Mouse (Mus musculus): Measurements from ENCODE around the gene Cryzl2. TPM values are rescaled to one million over a fixed set of nuclear protein-coding genes. Genes with fewer than 3 reads are reported as not detected.

The Cryzl2 gene
- total and polyA plus RNA-seq, 2 experiments from 2014 or later: 38.1 to 45.7 TPM

- 27% methylated on average over 6 of the region's 6 CpGs for WGBS
- no peak for ATAC-seq (ENCODE audit: insufficient read depth, low read depth)
- no peaks in the 10 kb centered on the region for H3K27me3 ChIP-seq (ENCODE audit: control insufficient read depth, insufficient read depth, low read length)
- no peak overlapping the region for H3K4me2 ChIP-seq (ENCODE audit: low read depth, low read length)
- H3K4me3 ChIP-seq (ENCODE audit: low read depth, low read length): no peak overlapping the region
- TF ChIP-seq EP300 (IDR thresholded peaks at IDR 0.05; ENCODE audit: low read depth) (no peak), CTCF (IDR thresholded peaks at IDR 0.05; ENCODE audit: low read depth) (no peak)
- DNase-seq (ENCODE audit: low spot score): no peak
- no peaks in the 10 kb centered on the region for H3K9me3 ChIP-seq (replicated peaks; ENCODE audit: control insufficient read depth, low read length)
- H3K9ac ChIP-seq (replicated peaks; ENCODE audit: low read depth, low read length): no peak overlapping the region
- peaks cover 16% of the 10 kb centered on the region; the same call in 1 of the 2 replicates for H3K4me1 ChIP-seq (ENCODE audit: control insufficient read depth, insufficient read depth)
- 0 out of 2 replicates have a peak overlapping the region, but pooled peaks have one; percentile 2 for H3K27ac ChIP-seq (ENCODE audit: low read depth)
- H3K36me3 ChIP-seq (replicated peaks; ENCODE audit: control insufficient read depth, insufficient read depth, low read length): no peaks in the 10 kb centered on the region
Measured at GRCm38 (mm10) chr1:157435926-157436325, 22.5 kb upstream of the Cryzl2 start.

- Histone ChIP-seq H3K9ac (replicated peaks; ENCODE audit: low read depth, low read length) (no peak overlapping the region), H3K36me3 (replicated peaks; ENCODE audit: control insufficient read depth, insufficient read depth, low read length) (no peaks in the 10 kb centered on the region), H3K4me1 (ENCODE audit: control insufficient read depth, insufficient read depth) (peaks cover 23% of the 10 kb centered on the region; the same call in 1 of the 2 replicates), H3K27me3 (ENCODE audit: control insufficient read depth, insufficient read depth, low read length) (no peaks in the 10 kb centered on the region), H3K4me2 (ENCODE audit: low read depth, low read length) (no peak overlapping the region), H3K4me3 (ENCODE audit: low read depth, low read length) (no peak overlapping the region), H3K9me3 (replicated peaks; ENCODE audit: control insufficient read depth, low read length) (no peaks in the 10 kb centered on the region), H3K27ac (ENCODE audit: low read depth) (no peak overlapping the region)
- ATAC-seq (ENCODE audit: insufficient read depth, low read depth) (no peak), DNase-seq (ENCODE audit: low spot score) (no peak)
- WGBS: 95% methylated on average over 2 of the region's 2 CpGs
- TF ChIP-seq EP300 (IDR thresholded peaks at IDR 0.05; ENCODE audit: low read depth): no peak
- TF ChIP-seq CTCF (IDR thresholded peaks at IDR 0.05; ENCODE audit: low read depth): no peak
Measured at GRCm38 (mm10) chr1:157438290-157438689, 20.1 kb upstream of the Cryzl2 start.

DNA sequence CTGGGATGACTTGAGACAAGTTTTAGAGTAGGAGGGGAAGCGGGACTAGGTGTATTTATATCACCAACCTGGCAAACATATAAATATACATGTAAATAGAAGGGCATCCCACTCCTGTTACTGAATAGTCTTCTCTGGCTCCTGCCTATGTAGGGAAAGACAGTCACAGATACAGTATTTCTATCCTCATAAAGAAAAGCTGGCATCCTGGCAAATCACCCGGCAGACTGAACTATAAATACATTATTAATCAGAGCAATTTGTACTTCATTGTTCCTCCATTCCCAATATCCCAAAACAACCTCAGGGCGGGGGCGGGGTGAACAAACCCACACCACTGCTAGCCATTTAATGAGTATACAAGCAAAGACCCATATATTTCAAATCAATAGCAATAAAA lies 19.3 kb upstream of the Cryzl2 start:
- H3K9me3 ChIP-seq (replicated peaks; ENCODE audit: control insufficient read depth, low read length): no peaks in the 10 kb centered on the region
- ATAC-seq (ENCODE audit: insufficient read depth, low read depth) (no peak), DNase-seq (ENCODE audit: low spot score) (no peak)
- no peaks in the 10 kb centered on the region for H3K36me3 ChIP-seq (replicated peaks; ENCODE audit: control insufficient read depth, insufficient read depth, low read length)
- H3K4me2 ChIP-seq (ENCODE audit: low read depth, low read length): no peak overlapping the region
- peaks cover 25% of the 10 kb centered on the region; the same call in 1 of the 2 replicates for H3K4me1 ChIP-seq (ENCODE audit: control insufficient read depth, insufficient read depth)
- TF ChIP-seq EP300 (IDR thresholded peaks at IDR 0.05; ENCODE audit: low read depth) (no peak), CTCF (IDR thresholded peaks at IDR 0.05; ENCODE audit: low read depth) (no peak)
- no peaks in the 10 kb centered on the region for H3K27me3 ChIP-seq (ENCODE audit: control insufficient read depth, insufficient read depth, low read length)
- no peak overlapping the region for H3K4me3 ChIP-seq (ENCODE audit: low read depth, low read length)
- H3K9ac ChIP-seq (replicated peaks; ENCODE audit: low read depth, low read length): no peak overlapping the region
- H3K27ac ChIP-seq (ENCODE audit: low read depth): no peak overlapping the region
- WGBS: 76% methylated on average over 4 of the region's 4 CpGs

- Histone ChIP-seq H3K27ac (ENCODE audit: low read depth) (peak overlapping the region; percentile 47; the same call in 1 of the 2 replicates), H3K4me3 (ENCODE audit: low read depth, low read length) (no peak overlapping the region), H3K9ac (replicated peaks; ENCODE audit: low read depth, low read length) (no peak overlapping the region), H3K4me1 (ENCODE audit: control insufficient read depth, insufficient read depth) (peaks cover 32% of the 10 kb centered on the region), H3K9me3 (replicated peaks; ENCODE audit: control insufficient read depth, low read length) (no peaks in the 10 kb centered on the region), H3K36me3 (replicated peaks; ENCODE audit: control insufficient read depth, insufficient read depth, low read length) (no peaks in the 10 kb centered on the region), H3K27me3 (ENCODE audit: control insufficient read depth, insufficient read depth, low read length) (no peaks in the 10 kb centered on the region), H3K4me2 (ENCODE audit: low read depth, low read length) (peak overlapping the region; percentile 31)
- no peak for ATAC-seq (ENCODE audit: insufficient read depth, low read depth)
- TF ChIP-seq CTCF (IDR thresholded peaks at IDR 0.05; ENCODE audit: low read depth): no peak
- no peak for TF ChIP-seq EP300 (IDR thresholded peaks at IDR 0.05; ENCODE audit: low read depth)
- WGBS: 25% methylated on average over 14 of the region's 14 CpGs
- DNase-seq (ENCODE audit: low spot score): no peak
Measured at GRCm38 (mm10) chr1:157439973-157440641, 18.3 kb upstream of the Cryzl2 start.

- peak; percentile 78 for DNase-seq (ENCODE audit: low spot score)
- H3K9ac ChIP-seq (replicated peaks; ENCODE audit: low read depth, low read length): peak overlapping the region; percentile 32; the same call in 1 of the 2 replicates
- TF ChIP-seq CTCF (IDR thresholded peaks at IDR 0.05; ENCODE audit: low read depth) (no peak), EP300 (IDR thresholded peaks at IDR 0.05; ENCODE audit: low read depth) (peak; percentile 82)
Measured at GRCm38 (mm10) chr1:157443026-157443722, 15.2 kb upstream of the Cryzl2 start.

More at GRCm38 (mm10) chr1:157443026-157443722, 15.2 kb upstream of the Cryzl2 start:
- 10% methylated on average over 14 of the region's 14 CpGs for WGBS
- peak overlapping the region; percentile 60 for H3K4me2 ChIP-seq (ENCODE audit: low read depth, low read length)
- peak overlapping the region; percentile 26 for H3K4me3 ChIP-seq (ENCODE audit: low read depth, low read length)
- H3K9me3 ChIP-seq (replicated peaks; ENCODE audit: control insufficient read depth, low read length): no peaks in the 10 kb centered on the region
- peak overlapping the region; percentile 95 for H3K27ac ChIP-seq (ENCODE audit: low read depth)
- peak; percentile 80 for ATAC-seq (ENCODE audit: insufficient read depth, low read depth)
- peaks cover 26% of the 10 kb centered on the region for H3K4me1 ChIP-seq (ENCODE audit: control insufficient read depth, insufficient read depth)
- H3K36me3 ChIP-seq (replicated peaks; ENCODE audit: control insufficient read depth, insufficient read depth, low read length): no peaks in the 10 kb centered on the region
- H3K27me3 ChIP-seq (ENCODE audit: control insufficient read depth, insufficient read depth, low read length): no peaks in the 10 kb centered on the region

All from heart, postnatal 0 days (tissue).